Mouse (Mus musculus) kidney, embryonic 14.5 days (tissue): Measurements from ENCODE around the gene Cbx8. TPM values are rescaled to one million over a fixed set of nuclear protein-coding genes. Genes with fewer than 3 reads are reported as not detected.

Experiments
- ATAC-seq: fragments of 200-750 bp; cut with Nextera tagmentation; 2 replicates; pipeline ENCODE4 v1.8.0; 2017; ENCODE audit warnings: moderate number of reproducible peaks, mild to moderate bottlenecking, moderate TSS enrichment, moderate library complexity; ENCODE audit not compliant: low FRiP score, low TSS enrichment
- H3K27ac ChIP-seq: fragments of 300-500 bp; sonication (generic); 2 replicates; pipeline ENCODE4 v1.5.1; 2014; ENCODE audit warnings: low read depth, mild to moderate bottlenecking, low read length, moderate library complexity, mixed read lengths
- H3K27me3 ChIP-seq: fragments of 300-500 bp; sonication (generic); 2 replicates; pipeline ENCODE4 v1.6.1; 2014; ENCODE audit warnings: mild to moderate bottlenecking, low read length; ENCODE audit not compliant: control insufficient read depth, insufficient read depth
- H3K36me3 ChIP-seq: fragments of 300-500 bp; sonication (generic); 2 replicates; pipeline ENCODE4 v1.6.1; 2014; ENCODE audit warnings: low read length, mixed read lengths; ENCODE audit not compliant: control insufficient read depth, insufficient read depth
- H3K4me1 ChIP-seq: fragments of 300-500 bp; sonication (generic); 2 replicates; pipeline ENCODE4 v1.6.1; 2014; ENCODE audit warnings: low read length, mixed read lengths; ENCODE audit not compliant: control insufficient read depth, insufficient read depth
- H3K4me2 ChIP-seq: fragments of 300-500 bp; sonication (generic); replicated peaks from 2 replicates; pipeline ENCODE4 v1.6.1; 2014; ENCODE audit warnings: low read depth, mild to moderate bottlenecking, low read length
- H3K4me3 ChIP-seq: fragments of 300-500 bp; sonication (generic); 2 replicates; pipeline ENCODE4 v1.5.1; 2014; ENCODE audit warnings: mild to moderate bottlenecking, low read length
- H3K9ac ChIP-seq: fragments of 300-500 bp; sonication (generic); 2 replicates; pipeline ENCODE4 v1.6.1; 2014; ENCODE audit warnings: low read depth, mild to moderate bottlenecking, low read length, moderate library complexity
- H3K9me3 ChIP-seq: fragments of 300-500 bp; sonication (generic); 2 replicates; pipeline ENCODE4 v1.6.1; 2016; ENCODE audit warnings: low read length; ENCODE audit not compliant: control insufficient read depth
- WGBS: fragments of 180-500 bp; shearing (Covaris S2); extraction: QIAGEN DNeasy Blood & Tissue Kit; methylation state at CpG from one replicate; pipeline ENCODE4 v1.1.7; 2014; 5-methylcytosine and 5-hydroxymethylcytosine counted together
- polyA plus RNA-seq: library from polyadenylated mRNA; unstranded; fragments of >200 nt; fragmentation: Nextera tagmentation; extraction: Ambion mirVana; gene quantifications from 2 replicates; pipeline ENCODE4 v1.2.1, GENCODE M21; 2014

The Cbx8 gene
- polyA plus RNA-seq, 1 experiment from 2014 or later: 7.8 TPM

- Histone ChIP-seq H3K36me3 (no peaks in the 10 kb centered on the region), H3K27me3 (0 out of 2 replicates have a peak, but pooled peaks cover 6% of the 10 kb centered on the region), H3K9me3 (no peaks in the 10 kb centered on the region), H3K4me1 (no peaks in the 10 kb centered on the region), H3K4me3 (no peak overlapping the region), H3K4me2 (no peak overlapping the region), H3K9ac (no peak overlapping the region), H3K27ac (no peak overlapping the region)
- no peak for ATAC-seq
- 47% methylated on average over 3 of the region's 3 CpGs for WGBS
Measured at GRCm38 (mm10) chr11:118992781-118993180, 48.0 kb downstream of the Cbx8 start.

GRCm38 (mm10) chr11:118987999-118988398 is 52.8 kb downstream of the Cbx8 start, which contains the start of gene Enpp7:
Gene Enpp7 (plus strand): TSS chr11:118988188.
- ATAC-seq: no peak
- no peaks in the 10 kb centered on the region for H3K9me3 ChIP-seq
- H3K4me1 ChIP-seq: no peaks in the 10 kb centered on the region
- H3K27ac ChIP-seq: no peak within 1 kb of the TSS
- no peaks in the 10 kb centered on the region for H3K27me3 ChIP-seq
- H3K9ac ChIP-seq: no peak within 1 kb of the TSS
- WGBS: 88% methylated on average over 10 of the region's 10 CpGs
- H3K4me3 ChIP-seq: no peak within 1 kb of the TSS
- H3K4me2 ChIP-seq: no peak within 1 kb of the TSS
- H3K36me3 ChIP-seq: no peaks in the 10 kb centered on the region

Other genes starting within 250 kb of the Cbx8 start
- 0.37 and 0.50 TPM in 2 replicates for gene Rbfox3, start 129.4 kb downstream of the Cbx8 start, polyA plus RNA-seq
- not detected in 2 replicates for gene Enpp7, start 52.8 kb downstream of the Cbx8 start, polyA plus RNA-seq
- 19.9 and 38.2 TPM in 2 replicates for gene Cbx2, start 18.0 kb downstream of the Cbx8 start, polyA plus RNA-seq
- 4.9 and 8.3 TPM in 2 replicates for gene Cbx4, start 45.3 kb upstream of the Cbx8 start, polyA plus RNA-seq
- gene Tbc1d16, start 187.5 kb upstream of the Cbx8 start, polyA plus RNA-seq: 7.3 and 13.0 TPM in 2 replicates
- gene Ccdc40, start 187.6 kb upstream of the Cbx8 start, polyA plus RNA-seq: 5.6 and 6.4 TPM in 2 replicates
- 21.4 and 37.2 TPM in 2 replicates for gene Gaa, start 226.9 kb upstream of the Cbx8 start, polyA plus RNA-seq